Mouse (Mus musculus) brown adipose tissue, adult 24 weeks (tissue): ENCODE data around the gene Foxo4. TPM values are rescaled to one million over a fixed set of nuclear protein-coding genes. Genes with fewer than 3 reads are reported as not detected.

ENCODE experiments used
- H3K27ac ChIP-seq: fragments of 200-500 bp; replicated peaks from 2 replicates; pipeline ENCODE4 v1.5.1; 2012; ENCODE audit warnings: low read depth, mild to moderate bottlenecking, low read length
- H3K4me1 ChIP-seq: fragments of 200-500 bp; 2 replicates; pipeline ENCODE4 v1.6.1; 2012; ENCODE audit warnings: low read length, mixed read lengths; ENCODE audit not compliant: control insufficient read depth, insufficient read depth, insufficient read length
- H3K4me3 ChIP-seq: fragments of 200-500 bp; 2 replicates; pipeline ENCODE4 v1.5.1; 2012; ENCODE audit warnings: low read depth, mild to moderate bottlenecking, low read length, moderate library complexity; ENCODE audit not compliant: insufficient read depth
- polyA plus RNA-seq: library from polyadenylated mRNA; stranded (reverse); fragments of >200 nt; gene quantifications from 2 replicates; pipeline ENCODE4 v1.2.4, GENCODE M21; 2012; ENCODE audit not compliant: missing spikeins, insufficient read depth, insufficient read length

Foxo4 gene
- 33.3 and 38.7 TPM in 2 replicates for polyA plus RNA-seq

GRCm38 (mm10) chrX:101253952-101254729, at the start of gene Foxo4:
Gene Foxo4 (plus strand): TSS chrX:101254528.
- peak within 1 kb of the TSS; percentile 75 for H3K4me3 ChIP-seq
- H3K4me1 ChIP-seq: no peaks in the 10 kb centered on the region
- H3K27ac ChIP-seq: peak within 1 kb of the TSS; percentile 77

GRCm38 (mm10) chrX:101221834-101222795, 32.2 kb upstream of the Foxo4 start, which contains the start of gene Snx12:
Gene Snx12 (minus strand): TSS chrX:101222563.
- Histone ChIP-seq H3K27ac (no peak within 1 kb of the TSS; the same call in 1 of the 2 replicates), H3K4me1 (0 out of 2 replicates have a peak, but pooled peaks cover 3% of the 10 kb centered on the region), H3K4me3 (peak within 1 kb of the TSS; percentile 75)

DNA sequence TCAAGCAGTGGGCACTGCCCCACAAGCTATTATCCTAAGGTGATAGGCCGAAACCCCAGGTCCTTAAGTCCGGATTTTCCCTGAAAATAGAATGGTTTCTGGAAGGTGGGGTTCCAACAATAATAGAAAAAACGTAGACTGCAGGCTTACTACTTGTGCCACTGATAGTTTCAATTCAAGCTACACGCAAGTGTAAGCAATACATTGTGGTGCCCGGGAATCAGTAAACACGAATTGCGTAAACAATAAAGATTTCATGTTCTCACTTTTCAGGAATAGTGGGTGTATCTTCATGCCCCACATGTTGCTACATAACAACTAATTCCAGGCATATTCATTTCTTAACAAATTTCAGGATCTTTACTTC, 31.5 kb upstream of the Foxo4 start:
- no peak overlapping the region for H3K27ac ChIP-seq
- H3K4me1 ChIP-seq: 0 out of 2 replicates have a peak, but pooled peaks cover 3% of the 10 kb centered on the region
- peak overlapping the region; percentile 75 for H3K4me3 ChIP-seq

- Histone ChIP-seq H3K27ac (no peak overlapping the region), H3K4me3 (no peak overlapping the region), H3K4me1 (no peaks in the 10 kb centered on the region)
Measured at GRCm38 (mm10) chrX:101245011-101245410, 9.3 kb upstream of the Foxo4 start.

DNA sequence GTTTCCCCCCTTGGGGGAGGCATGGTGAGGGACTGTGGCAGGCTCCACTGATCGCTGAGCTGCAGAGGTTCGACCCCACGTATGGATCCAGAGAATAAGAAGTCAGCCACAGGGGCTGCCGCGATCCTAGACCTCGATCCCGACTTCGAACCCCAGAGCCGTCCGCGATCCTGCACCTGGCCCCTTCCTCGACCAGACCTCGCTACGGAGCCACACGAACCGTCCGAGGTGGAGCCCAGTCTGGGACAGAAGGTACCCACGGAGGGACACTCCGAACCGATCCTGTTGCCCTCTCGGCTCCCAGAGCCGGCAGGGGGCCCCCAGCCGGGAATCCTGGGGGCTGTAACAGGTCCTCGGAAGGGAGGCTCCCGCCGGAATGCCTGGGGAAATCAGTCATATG, 412 bp downstream of the Foxo4 start:
- 0 out of 2 replicates have a peak overlapping the region, but pooled peaks have one; percentile 21 for H3K27ac ChIP-seq
- no peaks in the 10 kb centered on the region for H3K4me1 ChIP-seq
- peak overlapping the region; percentile 75 for H3K4me3 ChIP-seq

GRCm38 (mm10) chrX:101256603-101257002, 2.3 kb downstream of the Foxo4 start:
- Histone ChIP-seq H3K4me3 (no peak overlapping the region), H3K27ac (no peak overlapping the region), H3K4me1 (no peaks in the 10 kb centered on the region)

DNA sequence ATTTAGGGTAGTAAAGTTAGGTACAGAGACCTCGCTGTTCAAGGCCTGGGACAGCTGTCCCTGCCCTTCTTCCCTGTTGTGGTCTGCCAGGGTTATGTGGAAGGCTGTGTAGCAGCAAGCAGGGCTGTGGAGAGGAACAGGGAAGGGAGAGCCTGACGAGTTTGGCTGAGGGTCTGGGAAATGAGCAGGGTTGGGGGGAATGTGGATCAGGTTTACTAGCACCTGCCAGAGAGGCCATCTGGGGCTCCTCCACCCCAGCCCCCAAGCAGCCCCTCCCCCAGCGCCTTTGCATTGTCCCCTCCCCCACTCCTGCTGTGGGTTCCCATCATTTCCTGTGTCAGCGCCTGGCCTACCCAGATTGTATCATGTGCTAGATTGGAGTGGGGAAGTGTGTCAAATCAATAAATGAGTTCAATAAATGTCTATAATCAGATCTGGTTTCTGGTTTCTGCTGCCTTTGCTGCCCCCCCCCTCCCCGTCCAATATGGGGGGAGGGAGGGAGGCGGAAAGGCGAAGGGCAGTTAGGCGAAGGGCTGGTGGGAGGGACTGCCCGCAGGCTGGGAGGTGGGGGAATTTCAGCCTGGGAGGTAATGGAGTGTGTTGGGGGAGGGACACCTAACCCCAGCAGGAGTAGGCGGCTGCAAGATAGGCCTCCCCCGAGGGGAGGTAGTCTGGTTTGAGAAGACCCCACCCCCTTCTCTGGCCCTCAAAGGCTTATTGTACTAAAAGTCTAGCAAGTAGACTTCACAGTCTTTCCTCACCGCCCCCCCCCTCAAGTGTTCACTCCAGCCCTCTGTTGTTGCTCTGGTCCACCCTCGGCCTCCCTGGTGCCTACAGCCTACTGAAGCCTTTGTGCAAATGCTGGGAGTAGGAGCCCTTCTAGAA, 6.4 kb downstream of the Foxo4 start:
- no peak overlapping the region for H3K4me3 ChIP-seq
- H3K4me1 ChIP-seq: no peaks in the 10 kb centered on the region
- H3K27ac ChIP-seq: no peak overlapping the region

- H3K4me1 ChIP-seq: no peaks in the 10 kb centered on the region
- H3K27ac ChIP-seq: no peak within 1 kb of the TSS
- no peak within 1 kb of the TSS for H3K4me3 ChIP-seq
Measured at GRCm38 (mm10) chrX:101263892-101264291, 9.6 kb downstream of the Foxo4 start, which contains the start of gene Gm614. Gene Gm614 (minus strand): TSS chrX:101263992.

DNA sequence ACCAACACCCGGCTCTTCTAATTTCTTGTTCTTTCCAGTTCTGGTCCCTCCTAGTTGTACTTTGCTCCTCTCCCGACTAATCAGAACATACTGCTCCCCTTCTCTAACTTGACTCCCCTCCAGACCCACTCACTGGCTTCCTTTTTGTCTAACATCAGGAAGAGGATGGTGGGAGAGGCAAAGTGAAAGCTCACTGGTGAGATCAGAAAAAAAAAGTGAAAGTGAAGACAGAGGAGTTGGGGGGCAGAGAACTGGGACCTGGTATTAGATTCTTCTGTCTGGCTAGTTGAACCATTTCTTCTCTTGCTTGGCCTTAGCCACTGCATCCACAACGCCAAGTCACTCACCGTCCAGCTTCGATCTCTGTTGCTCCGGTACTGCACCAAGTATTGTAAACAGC, 12.3 kb downstream of the Foxo4 start:
- H3K27ac ChIP-seq: no peak overlapping the region; the same call in 1 of the 2 replicates
- no peak overlapping the region for H3K4me3 ChIP-seq
- no peaks in the 10 kb centered on the region for H3K4me1 ChIP-seq

GRCm38 (mm10) chrX:101268025-101268754, 13.9 kb downstream of the Foxo4 start, which contains the start of gene Il2rg:
Gene Il2rg (minus strand): TSS chrX:101268255.
- H3K4me3 ChIP-seq: peak within 1 kb of the TSS; percentile 59
- no peaks in the 10 kb centered on the region for H3K4me1 ChIP-seq
- peak within 1 kb of the TSS; percentile 80 for H3K27ac ChIP-seq

- Histone ChIP-seq H3K4me1 (no peaks in the 10 kb centered on the region), H3K4me3 (peak within 1 kb of the TSS; percentile 59), H3K27ac (peak within 1 kb of the TSS; percentile 80)
Measured at GRCm38 (mm10) chrX:101268755-101269124, 14.4 kb downstream of the Foxo4 start, which contains the start of gene Gm20489. Gene Gm20489 (minus strand): TSS chrX:101269023.

GRCm38 (mm10) chrX:101273410-101273809, 19.1 kb downstream of the Foxo4 start:
- Histone ChIP-seq H3K4me3 (peak overlapping the region; percentile 48), H3K4me1 (no peaks in the 10 kb centered on the region), H3K27ac (no peak overlapping the region; the same call in 1 of the 2 replicates)

DNA sequence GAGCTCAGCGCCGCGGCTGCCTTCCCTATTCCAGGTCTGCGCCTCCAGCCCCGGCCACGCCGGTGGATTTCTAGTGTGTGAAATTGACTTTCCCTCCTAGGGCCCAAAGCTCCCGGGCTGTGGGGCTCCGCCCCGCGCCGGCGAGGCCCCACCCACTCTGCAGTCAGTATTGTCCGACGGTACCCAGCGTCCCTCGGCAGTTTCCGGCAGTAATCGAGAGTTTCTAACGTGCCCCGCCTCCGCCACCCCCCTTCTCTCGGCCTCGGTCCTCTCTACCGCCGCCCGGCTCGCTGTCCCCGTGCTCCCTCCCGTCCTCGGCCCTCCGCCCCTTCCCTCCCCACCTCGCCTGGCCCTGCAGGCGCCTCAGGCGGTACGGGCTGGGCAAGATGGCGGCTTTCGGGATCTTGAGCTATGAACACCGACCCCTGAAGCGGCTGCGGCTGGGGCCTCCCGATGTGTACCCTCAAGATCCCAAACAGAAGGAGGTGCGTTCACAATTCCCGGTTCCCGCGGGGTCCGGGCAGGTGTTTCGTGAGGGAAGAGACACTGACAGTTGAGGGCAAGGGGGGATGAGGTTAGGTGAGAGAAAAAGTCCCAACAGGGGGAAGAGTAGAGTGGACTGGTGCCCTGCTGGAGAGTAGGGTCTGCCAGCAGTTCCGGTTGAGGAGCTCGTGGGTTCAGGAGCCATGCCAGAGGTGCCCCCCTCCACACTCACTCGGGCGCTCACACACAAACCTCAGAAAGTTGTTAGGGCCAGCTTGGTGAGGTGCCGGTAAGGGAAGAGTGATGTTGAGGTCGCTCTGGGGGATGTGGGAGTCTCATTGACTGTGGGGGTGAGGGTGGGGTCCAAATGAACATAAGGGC, 19.8 kb downstream of the Foxo4 start, which contains the start of gene Med12:
Med12 (plus strand) TSS at position 156 of the 864 bp plus-strand sequence.
- peak within 1 kb of the TSS; percentile 73 for H3K27ac ChIP-seq
- H3K4me3 ChIP-seq: peak within 1 kb of the TSS; percentile 80
- H3K4me1 ChIP-seq: no peaks in the 10 kb centered on the region
